Mouse (Mus musculus): ENCODE data around the gene Sult2b1. TPM values are rescaled to one million over a fixed set of nuclear protein-coding genes. Genes with fewer than 3 reads are reported as not detected.

The Sult2b1 gene
- polyA plus RNA-seq (2012; rRNA removed): 0.13 and 0.35 TPM in 2 replicates

DNA sequence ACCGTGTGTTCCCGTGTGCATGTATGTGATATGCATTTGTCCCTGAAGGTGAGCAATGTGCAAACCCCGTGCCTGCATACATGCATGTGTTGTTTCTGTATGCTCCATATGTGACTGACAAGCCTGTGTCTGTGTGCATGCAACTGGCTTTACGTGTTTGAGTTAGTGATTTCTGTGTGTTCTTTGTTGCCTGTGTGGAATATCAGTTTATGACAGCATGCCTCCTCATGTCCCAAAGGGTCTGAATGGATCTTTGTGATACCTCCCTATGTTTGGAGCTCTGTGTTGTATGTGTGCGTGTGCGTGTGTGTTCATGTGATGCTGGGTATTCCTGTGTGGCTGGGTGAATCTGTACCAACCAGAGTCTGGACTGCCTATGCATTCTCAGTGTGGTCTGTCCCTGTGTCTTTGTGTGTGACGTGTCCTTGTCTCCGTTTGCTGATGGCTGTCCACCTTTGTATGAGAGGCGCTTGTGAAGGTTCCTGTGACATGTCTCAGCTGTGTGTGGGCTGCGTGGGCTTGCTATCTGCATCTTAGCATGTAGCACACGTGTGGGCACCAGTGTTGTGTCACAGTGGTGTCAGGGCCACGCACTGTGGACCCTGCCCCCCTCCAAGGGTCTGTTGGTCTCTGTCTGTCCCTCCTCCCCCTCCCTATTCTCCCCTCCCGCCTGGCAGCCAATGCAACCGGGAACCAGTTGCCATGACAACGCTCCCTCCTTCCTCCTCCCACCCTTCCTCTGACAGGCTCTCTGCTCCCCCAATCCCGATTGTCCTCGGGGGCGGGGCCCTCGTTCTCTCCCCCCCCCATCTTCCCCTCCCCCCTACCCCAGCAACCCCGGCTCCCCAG lies at the start of gene Sult2b1:
TSS of gene Sult2b1 (minus strand) at position 146 of the 849 bp plus-strand sequence.

DNA sequence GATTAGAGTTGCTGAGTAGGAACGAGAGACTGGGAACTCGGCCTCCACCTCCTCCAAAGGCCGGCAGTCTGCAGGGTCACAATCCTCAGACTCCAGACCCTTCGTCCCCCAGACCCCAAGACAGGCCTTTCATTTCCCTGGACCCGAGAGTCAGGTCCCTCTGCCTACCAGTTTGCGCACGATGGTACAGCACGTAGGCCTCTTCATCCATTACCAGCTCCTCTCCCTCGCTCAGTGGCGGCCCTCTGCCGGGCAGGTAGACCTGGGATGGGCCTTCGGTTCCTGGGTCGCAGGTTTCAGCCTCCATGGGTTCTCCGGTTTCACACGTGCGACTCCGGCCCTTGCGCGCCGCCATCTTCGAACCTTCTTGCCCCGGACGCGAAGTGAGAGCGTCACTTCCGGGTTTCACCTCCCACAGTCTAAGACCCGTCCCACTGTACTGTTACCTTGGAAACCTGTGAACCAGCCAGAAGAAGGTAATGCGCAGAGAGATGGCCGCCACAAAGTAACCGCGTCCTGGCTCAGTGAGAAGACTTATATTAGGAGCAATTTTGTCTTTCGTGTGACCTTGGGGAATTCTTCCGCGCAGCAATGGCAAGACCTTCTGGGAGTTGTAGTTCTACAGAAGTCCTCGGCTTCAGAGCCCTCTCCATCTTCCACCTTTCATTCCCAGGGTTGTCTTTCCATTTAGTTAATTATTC lies 46.1 kb upstream of the Sult2b1 start, which contains the start of gene Grwd1:
TSS of gene Grwd1 (minus strand) at position 518 of the 701 bp plus-strand sequence.

DNA sequence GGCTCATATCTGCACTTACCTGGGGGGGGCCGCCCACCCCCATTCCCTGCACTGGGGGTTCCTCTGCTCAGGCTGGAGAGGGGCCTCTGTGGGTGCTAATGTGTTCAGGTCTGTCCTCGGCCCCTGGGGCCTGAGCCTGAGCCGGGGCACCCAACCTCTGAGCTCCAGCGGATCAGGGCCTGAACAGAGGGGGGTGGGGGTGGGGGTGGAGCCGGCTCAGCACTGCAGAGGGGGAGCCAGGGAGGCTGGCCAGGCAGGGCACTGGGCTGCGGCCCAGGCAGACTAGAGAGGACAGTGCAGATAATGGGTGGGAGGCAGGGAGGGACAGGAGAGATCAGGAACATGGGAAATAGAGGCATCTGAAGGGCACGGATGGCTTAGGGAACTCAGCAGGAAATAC lies 40.1 kb upstream of the Sult2b1 start, which contains the start of gene Kcnj14:
TSS of gene Kcnj14 (minus strand) at position 185 of the 400 bp plus-strand sequence.

DNA sequence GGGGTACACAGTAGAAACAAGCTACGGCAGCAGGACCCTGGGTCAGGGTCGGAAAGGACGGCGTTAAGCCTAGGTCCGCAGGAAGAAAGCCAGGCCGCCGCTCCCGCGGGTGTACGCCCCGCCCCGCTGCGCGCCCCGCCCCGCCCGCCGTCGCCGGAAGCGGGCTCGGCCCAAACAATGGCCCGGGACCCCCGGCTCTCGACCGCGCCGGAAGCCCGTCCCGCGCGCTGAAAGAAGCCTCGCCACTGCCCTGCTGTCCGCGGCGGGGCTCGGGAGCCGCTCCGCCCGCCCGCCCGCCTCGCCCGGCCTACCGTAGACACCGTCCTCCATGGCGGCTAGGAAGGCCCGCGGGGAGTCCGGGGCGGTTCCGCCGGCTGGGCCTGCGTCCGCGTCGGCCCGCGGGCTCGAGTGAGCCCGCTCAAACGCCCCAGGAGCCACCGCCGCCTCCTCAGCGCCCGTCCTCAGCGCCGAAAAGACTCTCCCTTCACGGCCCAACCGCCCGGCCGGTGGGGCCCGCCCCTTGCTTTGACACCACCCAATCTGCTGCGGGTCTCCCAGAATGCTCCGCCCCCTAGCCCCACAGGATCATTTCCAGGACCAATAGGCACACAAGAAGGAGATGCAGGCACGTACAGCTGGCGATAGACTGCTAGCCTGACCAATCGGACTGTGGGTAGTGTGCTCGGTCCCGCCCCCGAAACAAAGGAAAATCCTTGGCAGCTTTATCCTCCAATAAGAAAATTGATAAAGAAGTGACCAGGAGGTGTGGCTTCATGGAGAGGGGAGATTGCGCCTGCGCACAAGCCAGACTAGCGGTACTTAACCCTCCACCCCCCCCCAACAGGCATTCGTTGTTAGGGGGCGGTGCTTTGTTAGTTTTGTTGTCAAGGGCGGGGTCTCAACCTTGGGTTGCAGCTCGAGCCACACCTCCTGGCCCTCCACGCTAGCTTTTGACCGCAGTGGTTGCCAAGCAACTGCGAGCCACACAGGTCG lies 29.6 kb upstream of the Sult2b1 start, which contains the start of gene Cyth2:
TSS of gene Cyth2 (minus strand) at position 795 of the 993 bp plus-strand sequence.

DNA sequence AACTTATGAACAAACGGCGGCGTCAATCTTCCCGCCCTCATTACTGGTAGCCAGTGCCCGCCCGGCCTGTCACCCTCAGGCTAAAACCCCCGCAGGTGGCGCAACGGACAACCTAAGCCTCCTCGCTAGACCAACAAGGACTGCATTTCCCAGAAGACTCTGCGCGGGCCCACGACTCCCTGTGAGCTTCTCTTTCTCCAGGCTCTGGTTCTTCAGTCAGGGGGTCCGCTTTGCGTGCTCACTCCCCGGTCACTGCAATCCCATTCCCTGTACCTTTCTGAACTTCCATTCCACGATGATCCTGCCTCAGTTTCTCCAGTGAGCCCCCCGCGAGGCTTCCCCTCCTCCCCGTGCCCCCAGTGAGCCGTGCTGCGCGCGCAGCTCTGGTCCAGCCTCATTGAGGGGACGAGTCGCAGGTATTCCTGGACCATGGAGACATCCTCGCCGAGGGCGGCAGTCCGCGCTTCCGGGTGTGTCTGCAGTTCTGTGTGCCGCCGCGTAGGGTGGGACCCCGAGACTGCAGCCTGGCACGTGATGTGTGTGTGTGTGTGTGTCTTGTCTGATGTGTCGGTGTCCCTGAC lies 868 bp downstream of the Sult2b1 start, which contains the start of gene Lmtk3:
TSS of gene Lmtk3 (plus strand) at position 228 of the 581 bp plus-strand sequence.

DNA sequence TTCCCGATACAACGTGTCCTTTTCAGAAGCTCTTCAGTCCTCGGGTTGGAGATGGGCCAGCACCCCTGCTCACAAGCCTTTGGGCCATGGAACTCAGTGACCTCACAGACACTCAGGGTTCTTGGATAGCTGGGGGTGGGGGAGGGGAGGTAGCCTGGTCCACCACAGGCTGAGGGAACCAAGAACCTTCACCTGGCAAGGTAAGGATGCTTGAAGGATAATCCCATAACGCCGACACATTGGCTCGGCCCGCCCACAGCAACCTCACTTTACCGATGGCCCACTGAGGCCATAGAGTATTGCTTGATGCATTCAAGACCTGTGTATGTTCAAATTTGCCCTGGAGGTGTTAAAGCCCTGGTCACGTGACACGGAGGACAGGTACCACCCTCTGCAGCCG lies 58.8 kb downstream of the Sult2b1 start, which contains the start of gene Spaca4:
TSS of gene Spaca4 (minus strand) at position 101 of the 400 bp plus-strand sequence.

DNA sequence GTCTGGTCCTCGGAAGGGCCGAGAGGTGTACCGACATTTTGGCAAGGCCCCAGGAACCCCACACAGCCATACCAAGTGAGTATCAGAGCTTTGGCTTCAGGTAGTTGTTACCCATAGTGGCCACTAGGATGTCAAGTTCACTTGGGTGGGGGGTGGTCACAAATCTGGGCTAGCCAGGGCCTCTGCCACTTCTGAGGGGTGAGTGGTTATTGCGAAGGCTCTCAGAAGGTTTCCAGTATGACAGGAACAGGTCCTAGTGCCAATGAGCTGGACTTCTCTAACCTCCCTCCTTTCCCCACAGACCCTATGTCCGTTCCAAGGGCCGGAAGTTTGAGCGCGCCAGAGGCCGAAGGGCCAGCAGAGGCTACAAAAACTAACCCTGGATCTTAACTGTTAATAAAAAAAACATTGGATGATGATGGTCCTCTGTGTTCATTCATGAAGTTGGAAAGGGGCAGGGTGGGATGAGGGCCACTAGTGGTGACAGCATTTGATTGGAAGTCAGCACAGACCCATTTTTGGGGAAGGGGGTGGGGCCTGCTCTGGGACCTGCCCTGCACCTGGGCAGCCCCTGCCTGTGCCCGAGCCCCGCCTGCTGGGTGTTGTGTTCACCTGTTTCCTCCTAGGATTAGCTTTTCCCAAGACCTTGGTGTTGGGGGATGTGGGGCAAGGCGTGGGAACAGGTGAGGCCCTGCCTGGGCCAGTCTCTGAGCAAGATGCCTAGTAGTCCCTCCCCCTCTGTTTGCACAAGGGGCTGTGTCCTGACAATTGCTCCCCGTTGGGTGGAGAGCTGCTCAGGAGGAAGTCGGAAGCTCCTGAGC lies 63.8 kb downstream of the Sult2b1 start, which contains the start of gene Fam83e:
TSS of gene Fam83e (plus strand) at position 800 of the 821 bp plus-strand sequence.

DNA sequence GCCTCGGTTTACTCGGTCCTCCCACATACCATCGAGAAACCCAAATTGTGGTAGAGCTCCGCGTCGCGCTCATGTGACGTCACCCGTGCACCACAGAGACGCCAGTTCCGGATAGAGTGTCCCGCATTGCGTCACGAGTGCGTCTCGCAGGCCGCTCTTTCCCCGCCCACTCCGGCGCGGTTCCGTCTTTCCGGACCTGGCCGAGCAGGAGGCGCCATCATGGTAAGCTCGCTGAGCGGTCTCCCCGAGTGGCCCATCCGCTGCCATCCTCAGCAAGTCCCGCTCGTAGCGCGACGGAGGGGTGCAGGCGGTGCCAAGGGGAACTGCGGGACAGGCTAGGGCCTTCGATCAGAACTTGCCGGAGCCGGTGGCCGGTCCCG lies 66.6 kb downstream of the Sult2b1 start, which contains the start of gene Sphk2:
TSS of gene Sphk2 (minus strand) at position 85 of the 380 bp plus-strand sequence.

DNA sequence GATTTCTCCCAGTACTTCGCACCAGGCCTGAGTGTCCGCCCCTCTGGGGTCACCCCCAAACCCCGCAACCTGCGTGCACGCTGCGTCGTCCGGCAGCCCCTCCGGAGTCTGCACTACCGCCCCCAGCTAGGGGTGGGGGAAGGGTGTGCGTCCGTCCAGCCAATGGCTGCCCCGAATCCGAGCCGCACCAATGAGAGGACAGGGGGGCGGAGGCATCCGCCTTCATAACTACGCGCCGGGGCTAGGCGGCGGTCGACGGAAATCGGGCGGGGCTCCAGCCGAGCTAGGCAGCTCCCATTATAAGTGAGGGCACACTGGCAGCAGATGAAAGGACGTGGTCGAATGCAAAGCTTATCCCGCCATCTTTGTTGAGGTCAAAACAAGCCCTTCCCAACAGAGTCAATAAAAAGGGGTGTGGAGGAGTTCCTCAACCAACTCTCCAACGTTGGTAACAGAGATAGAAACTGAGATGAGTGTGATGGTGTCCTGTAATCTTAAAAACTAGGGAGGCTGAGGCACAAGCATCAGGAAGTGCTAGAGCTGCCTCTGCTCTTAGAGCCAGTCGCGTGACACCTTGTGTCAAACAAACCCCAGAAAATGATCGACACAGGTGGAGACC lies 69.3 kb downstream of the Sult2b1 start, which contains the start of gene Rpl18:
TSS of gene Rpl18 (plus strand) at position 368 of the 619 bp plus-strand sequence.

DNA sequence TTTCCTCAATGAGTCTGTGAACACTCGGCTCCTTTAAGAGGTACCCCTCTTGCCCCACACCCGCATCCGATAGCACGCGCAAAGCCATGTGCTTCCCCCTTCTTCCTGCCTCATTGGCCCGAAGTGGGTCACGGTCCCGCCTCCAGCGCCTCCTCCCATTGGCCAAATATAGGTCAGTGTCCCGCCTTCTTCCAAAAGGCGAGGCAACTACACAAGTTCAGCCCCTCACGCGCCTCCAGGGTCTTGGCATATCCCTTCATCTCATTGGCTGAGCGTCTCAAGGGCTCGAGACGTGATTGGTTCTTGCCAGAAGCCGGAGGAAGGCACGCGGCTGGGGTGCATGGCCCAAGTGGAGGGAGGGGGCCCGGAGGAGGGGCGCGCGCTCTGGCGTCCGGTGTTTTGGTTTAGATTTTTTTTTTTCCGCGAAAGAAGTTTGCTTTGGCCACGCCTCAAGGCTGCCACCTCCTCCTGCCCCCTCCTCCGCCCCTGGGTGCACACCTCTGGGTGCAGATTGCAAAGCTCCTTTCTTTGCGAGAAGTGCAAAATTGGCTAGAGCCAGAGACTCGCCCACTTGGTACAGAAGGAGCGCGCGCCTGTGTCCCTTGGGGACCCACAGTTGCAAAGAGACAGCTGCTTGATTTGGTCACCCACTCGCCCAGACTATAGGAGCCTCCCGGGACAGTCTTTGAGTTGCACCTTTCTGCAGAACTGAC lies 79.6 kb downstream of the Sult2b1 start, which contains the start of gene Dbp:
TSS of gene Dbp (plus strand) at position 359 of the 713 bp plus-strand sequence.

DNA sequence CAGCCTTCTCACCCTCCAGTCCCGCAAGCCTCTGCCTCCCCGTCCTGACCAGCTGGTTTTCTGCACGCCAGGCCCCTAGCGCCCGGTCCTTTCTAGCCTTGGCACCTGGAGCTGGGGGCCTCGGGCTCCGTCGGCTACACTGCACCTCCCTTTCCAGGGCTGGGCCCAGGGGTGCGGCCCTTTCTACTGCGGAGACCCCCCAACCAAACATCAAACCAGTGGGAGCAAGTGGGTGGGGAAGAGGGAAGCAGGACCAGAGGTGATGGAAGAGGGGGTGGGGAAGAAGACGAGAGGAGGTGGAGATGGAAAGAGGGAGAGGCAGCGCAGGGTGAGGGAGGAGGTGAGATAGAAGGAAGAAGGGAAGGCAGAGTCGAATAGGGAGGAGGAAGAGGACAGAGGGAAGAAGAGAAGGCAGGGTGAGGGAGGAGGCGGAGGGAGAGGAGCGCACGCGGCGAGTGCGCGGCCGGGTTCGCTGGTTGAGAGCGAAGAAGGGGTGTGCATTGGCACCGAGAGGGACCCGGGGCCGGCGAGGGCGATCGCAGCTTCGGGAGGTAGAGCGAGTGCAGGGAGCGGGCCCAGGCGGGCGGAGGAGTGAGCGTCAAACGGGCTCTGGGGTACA lies 84.8 kb downstream of the Sult2b1 start, which contains the start of gene Car11:
TSS of gene Car11 (plus strand) at position 321 of the 619 bp plus-strand sequence.

DNA sequence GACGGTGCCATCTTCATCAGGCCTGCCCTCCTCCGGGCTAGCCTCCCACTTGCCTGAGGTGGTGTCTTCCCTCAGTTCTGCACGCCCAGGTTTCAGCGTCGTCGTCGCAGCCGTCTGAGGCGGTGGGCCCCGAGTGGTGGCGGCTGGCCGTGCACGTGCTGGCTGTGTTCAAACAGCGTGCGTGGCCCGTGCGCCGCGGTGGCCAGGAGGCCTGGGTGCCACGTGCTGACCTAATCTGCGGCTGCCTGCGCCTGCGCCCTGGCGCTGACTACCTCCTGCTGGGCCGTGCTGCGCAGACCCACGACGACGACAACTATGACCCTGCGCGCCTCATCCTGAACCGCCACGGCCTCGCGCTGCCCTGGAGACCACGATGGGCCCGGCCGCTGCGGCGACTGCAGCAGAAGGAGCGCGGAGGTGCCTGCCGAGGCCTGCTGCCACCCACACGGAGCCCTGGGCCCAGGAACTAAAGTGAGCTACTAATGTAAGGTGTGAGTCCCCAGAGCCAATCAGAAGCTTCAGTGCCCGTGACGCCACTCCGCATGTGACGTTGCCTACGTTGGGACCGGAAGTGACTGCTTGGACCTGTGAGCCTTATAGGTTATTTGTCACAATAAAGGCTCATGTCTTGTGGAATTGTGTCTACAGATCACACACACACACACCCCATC lies 90.4 kb downstream of the Sult2b1 start, which contains the start of gene Sec1:
TSS of gene Sec1 (minus strand) at position 482 of the 671 bp plus-strand sequence.

DNA sequence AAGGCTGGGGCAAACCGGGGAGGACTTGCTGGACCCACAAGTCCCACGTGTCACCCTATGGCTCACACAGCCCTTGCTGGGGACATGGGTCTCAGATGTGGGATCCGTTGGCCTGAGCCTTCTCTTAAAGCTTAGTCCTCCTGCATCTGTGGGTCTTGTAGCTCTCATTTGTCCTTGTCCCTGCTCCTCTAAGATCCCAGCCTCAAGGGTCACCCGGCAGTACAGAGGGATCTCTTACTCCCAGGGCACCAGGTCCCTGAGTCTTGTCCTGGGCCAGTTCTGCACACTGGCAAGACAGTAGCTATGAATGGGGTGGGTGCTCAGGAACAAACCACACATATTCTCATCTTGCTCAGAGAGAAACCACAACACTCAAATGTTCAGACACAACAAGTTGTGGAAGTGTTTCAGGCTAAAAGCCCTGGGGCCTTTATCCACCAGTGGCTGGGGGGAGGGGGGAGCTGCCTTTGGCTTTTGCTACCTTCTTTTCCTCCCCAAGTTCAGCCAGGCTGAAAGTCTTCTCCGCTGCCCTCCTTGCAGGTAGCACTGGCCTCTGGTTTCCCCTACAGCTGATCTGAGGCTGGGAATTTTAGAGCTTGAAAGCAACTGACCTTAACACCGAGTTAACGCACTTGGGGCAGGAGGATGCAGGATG lies 100.9 kb downstream of the Sult2b1 start, which contains the start of gene Ntn5:
TSS of gene Ntn5 (plus strand) at position 627 of the 655 bp plus-strand sequence.

Measured in liver, embryonic 18 days (tissue).